ENCODE assay signal across 1 mouse cellular context in the genomic region with DNA sequence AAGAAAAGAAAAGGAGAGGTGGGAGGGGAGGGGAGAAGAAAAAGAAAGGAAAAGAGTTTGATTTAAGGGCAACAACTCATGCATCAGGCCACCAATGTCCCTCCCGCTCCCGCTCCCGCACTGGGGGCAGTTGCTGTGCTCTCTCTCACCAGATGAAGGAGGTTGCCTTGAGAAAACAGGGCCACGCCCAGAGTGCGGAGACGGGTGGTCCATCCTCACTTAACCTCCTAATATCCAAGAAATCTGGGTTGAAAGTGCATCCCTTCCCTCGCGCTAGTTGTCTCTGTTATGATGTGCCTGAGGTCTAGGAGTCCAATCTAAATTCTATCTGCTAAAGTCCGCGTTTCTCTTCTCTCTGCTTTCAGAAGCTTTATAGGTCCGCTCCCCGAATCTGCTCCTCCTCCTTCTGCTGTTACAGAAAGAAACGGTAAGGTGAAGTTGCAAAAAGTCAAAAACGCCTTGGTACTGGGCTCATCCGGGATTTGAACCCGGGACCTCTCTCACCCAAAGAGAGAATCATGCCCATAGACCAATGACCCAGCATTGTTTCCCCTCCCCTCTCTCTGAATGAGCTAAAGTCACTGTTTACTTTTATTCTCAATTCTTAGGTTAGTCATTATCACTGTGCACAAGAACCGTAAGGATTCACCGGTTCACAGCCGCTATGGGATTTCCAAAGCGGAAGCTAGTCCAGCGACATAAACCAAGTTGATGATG.
A peak's percentile ranks its signal among the peaks of the same experiment; 100 is the strongest.
TF ChIP-seq lines count a peak whose summit lies in the region.

No protein-coding gene starts in this region.

TF ChIP-seq in CH12.LX, 34 proteins besides CTCF, POLR2A, EP300 and RAD21 (continued from another document):
- TF ChIP-seq ELF1 (IDR thresholded peaks at IDR 0.05; ENCODE audit: low read depth, low read length) (peak; percentile 34; the same call in 1 of the 2 replicates), MEF2A (IDR thresholded peaks at IDR 0.05; ENCODE audit: borderline replicate concordance, low read depth, low read length) (no peak)
